Mouse (Mus musculus): ENCODE measurements around the gene Tssk3. TPM values are rescaled to one million over a fixed set of nuclear protein-coding genes. Genes with fewer than 3 reads are reported as not detected.

Tssk3 gene
- polyA plus RNA-seq, 1 experiment from 2014 or later = not detected

DNA sequence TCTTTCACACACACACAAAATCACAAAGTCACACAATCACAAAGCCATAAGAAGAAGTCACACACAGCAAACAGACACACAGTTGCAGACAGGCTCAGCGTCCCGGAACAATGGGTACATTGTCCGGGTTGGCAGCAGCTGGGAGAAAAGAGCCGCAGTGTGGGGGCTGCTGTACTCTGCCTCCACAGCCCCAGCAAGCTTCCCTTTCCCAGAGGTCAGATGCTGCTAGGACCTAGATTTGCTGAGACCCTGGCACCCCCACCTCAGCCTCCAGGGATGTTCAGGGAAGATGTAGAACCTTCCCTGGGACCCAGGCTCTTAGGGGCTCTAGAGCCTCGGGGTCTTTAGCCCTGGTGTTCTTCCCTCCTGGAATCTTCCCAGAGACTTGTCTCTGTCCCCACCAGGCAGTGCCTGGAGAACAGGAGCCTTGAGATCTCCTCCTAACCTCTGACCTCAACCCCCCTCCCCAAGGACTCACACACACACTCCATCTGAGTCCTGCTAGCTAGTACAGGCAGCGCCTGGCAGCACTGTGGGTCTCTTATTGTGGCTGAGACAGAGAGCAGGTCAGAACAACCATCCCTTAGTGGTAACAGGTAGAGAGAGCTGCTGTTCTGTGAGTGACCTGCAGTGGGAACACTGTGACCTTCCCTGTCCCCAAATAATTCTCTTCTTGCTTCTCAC, 20.7 kb upstream of the Tssk3 start:
- CTCF ChIA-PET = no interaction called here
- in situ Hi-C loops (cut with MboI; ENCODE audit: low pct_unique_long_range_greater_than_20kb) = no loop called here
- ATAC-seq = no peak

DNA sequence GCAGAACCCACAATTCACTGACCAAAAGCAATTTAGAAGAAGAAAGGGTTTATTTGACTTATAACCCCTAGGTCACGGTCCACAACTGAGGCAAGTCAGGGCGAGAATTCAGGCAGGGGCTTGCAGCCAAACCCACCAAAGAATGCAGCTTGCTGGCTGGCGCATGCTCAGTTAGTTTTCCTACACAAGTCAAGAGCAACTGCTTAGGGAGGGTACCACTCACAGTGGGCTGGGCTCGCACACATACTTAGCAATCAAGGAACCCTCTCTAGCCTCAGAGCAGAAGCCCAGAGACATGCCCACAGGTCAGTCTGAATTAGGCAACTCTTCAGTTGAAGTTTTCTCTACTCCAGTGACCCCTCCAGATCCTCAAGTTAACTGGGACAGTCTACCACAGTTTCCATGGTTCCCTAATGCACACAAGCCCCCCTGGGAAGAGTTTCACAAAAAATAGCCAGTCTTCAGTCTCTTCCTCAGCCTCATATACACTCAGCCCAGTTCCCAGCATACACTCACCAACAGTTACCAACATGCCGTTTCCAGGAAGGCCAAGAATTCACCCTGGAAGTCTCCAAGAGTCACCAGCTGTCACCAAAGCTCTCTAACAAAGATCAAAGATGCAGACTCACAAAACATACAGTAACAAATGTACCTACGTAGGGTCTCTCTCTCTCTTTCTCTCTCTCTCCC, 20.0 kb upstream of the Tssk3 start:
- no peaks in the 10 kb centered on the region for H3K27me3 ChIP-seq
- no peak for TF ChIP-seq CTCF (IDR thresholded peaks at IDR 0.05)
- ATAC-seq = no peak
- DNase-seq (ENCODE audit: low read depth, low spot score) = no peak
- CTCF ChIA-PET = no interaction called here
- in situ Hi-C loops (cut with MboI; ENCODE audit: low pct_unique_long_range_greater_than_20kb) = no loop called here
- POLR2A ChIA-PET = no interaction called here

More for the DNA sequence above, 20.7 kb upstream of the Tssk3 start:
- H3K27me3 ChIP-seq = no peaks in the 10 kb centered on the region
- no peak for DNase-seq (ENCODE audit: low read depth, low spot score)
- no peak for TF ChIP-seq CTCF (IDR thresholded peaks at IDR 0.05)
- POLR2A ChIA-PET = no interaction called here

DNA sequence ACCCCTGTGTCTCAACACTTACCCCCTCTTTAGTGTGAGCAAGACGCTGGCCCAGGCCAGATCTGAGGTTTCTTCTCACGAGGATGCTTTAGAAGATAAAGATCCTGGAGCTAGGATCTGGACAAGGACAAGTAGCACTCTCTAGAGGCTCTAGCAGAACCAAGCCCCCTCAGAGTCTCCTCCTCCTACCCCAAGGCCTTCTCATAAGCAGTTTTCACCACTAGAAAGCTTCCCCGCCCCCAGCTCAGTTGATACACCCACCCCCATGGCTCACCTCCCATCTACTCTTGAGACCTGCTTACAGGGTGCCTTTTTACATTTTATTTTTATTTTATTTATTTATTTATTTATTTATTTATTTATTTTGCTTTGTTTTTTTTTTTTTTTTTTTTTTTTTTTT, 18.8 kb upstream of the Tssk3 start:
- POLR2A ChIA-PET = no interaction called here
- DNase-seq (ENCODE audit: low read depth, low spot score) = no peak
- no peaks in the 10 kb centered on the region for H3K27me3 ChIP-seq
- in situ Hi-C loops (cut with MboI; ENCODE audit: low pct_unique_long_range_greater_than_20kb) = no loop called here
- TF ChIP-seq CTCF (IDR thresholded peaks at IDR 0.05) = no peak
- CTCF ChIA-PET = no interaction called here
- no peak for ATAC-seq

DNA sequence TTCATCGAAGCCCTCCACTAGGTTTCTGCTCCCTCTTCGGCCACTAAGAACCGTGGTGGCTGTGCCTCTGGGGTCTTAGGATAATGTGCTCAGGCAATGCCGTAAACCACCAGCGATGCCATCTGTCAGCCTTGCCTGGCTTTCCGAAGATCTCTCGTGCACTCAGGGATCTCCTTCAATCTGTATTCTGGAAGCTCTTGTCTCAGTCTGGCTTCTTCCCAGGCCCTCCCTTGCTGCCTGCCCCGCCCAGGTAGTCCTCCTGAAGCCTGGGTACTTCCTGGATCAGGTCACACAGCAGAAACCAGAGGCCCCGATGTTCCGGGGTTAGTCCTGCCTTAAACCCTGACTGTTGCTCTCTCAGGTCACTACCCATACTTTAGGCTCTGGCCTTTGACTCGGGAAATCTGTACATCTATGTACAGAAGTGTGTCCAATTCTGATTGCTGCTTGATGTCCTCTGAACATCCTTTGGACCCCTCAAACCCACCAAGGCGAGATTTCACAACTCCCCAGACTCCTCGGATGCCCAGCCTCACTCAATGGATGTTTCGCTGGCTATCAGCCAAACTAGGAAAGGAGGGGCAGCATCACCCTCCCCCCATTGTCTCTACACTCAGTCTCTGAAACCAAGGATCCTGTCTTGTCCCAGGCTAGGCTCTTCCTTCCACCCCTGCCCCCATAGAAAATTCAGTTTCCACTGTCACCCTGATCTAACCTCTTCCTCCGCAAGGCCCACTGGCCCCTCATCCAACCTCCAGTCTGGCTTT, 18.2 kb upstream of the Tssk3 start:
- POLR2A ChIA-PET = no interaction called here
- CTCF ChIA-PET = no interaction called here
- in situ Hi-C loops (cut with MboI; ENCODE audit: low pct_unique_long_range_greater_than_20kb) = no loop called here

DNA sequence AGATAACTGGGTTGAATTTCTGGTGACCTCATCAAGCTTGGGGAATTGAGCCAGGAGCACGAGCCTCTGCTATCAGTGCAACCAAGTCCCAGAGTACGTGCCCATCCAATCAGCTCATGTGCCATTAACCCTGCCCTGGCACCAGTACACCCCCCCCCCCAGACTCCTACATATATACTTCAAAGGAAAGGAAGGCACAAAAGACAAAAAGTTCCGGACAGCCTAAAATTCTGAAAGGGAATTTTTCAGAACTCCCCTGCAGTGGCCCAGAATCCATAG, 17.4 kb upstream of the Tssk3 start:
- CTCF ChIA-PET = no interaction called here
- TF ChIP-seq CTCF (IDR thresholded peaks at IDR 0.05) = no peak

More for the DNA sequence above, 18.2 kb upstream of the Tssk3 start:
- no peaks in the 10 kb centered on the region for H3K27me3 ChIP-seq
- DNase-seq (ENCODE audit: low read depth, low spot score) (no peak), ATAC-seq (no peak)
- TF ChIP-seq CTCF (IDR thresholded peaks at IDR 0.05) = no peak

DNA sequence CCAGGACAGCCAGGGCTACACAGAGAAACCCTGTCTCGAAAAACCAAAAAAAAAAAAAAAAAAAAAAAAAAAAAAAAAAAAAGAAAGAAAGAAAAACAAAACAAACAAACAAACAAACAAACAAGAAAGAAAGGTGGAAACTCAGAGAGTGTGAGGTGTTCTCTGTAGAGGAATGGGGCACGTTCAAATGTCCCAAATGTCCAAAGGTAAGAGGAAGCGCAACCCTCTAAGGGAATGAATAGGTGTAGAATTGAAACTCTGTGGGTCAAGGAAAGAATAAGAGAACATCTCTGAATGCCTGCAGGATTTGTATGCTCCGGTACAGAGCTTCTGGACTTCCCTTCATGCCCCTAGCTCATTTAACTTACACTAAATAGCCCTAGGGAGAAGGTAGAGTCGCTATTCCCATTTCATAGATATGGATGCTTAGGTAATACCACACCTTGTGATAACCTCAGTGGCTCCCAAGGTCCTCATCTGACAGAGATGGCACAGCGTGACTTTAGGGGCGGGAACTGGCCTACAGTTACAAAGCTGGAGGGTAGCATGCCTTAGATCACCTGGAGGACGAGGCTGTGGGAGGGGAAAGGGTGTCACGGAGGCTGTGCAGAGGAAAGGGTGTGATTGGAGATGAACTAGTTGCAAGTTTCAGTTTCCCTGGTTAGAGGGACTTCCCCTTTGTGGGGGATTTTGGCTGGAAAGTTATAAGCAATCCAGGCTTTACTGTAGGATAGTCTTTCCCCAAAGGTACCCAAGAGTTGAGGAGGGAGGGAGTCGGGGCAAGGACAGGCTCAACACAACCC, 16.8 kb upstream of the Tssk3 start:
- CTCF ChIA-PET = no interaction called here
- in situ Hi-C loops (cut with MboI; ENCODE audit: low pct_unique_long_range_greater_than_20kb) = no loop called here
- no peaks in the 10 kb centered on the region for H3K27me3 ChIP-seq
- POLR2A ChIA-PET = no interaction called here
- DNase-seq (ENCODE audit: low read depth, low spot score) (no peak), ATAC-seq (no peak)
- TF ChIP-seq CTCF (IDR thresholded peaks at IDR 0.05) = no peak

More for the DNA sequence above, 17.4 kb upstream of the Tssk3 start:
- POLR2A ChIA-PET = no interaction called here
- no peaks in the 10 kb centered on the region for H3K27me3 ChIP-seq
- ATAC-seq (no peak), DNase-seq (ENCODE audit: low read depth, low spot score) (no peak)
- in situ Hi-C loops (cut with MboI; ENCODE audit: low pct_unique_long_range_greater_than_20kb) = no loop called here

DNA sequence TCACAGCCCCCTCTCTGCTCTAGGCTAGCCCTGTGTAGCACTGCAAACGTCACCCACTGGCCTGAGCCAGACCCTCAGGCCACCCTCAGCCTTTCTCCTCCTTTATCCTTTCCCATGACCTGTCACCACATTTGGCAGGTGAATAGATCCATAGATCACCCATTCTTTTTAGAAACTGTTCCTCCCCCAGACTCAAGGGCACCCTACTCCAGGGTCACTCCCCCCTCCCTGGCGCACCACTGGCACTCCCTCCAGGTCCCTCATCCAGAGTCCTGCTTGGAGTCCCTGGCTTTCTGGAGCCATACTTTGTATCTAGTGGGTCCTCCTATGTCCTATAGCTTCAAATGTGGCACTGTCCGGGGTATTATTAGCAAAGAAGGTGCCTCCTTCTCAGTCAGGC, 14.7 kb upstream of the Tssk3 start:
- in situ Hi-C loops (cut with MboI; ENCODE audit: low pct_unique_long_range_greater_than_20kb) = no loop called here
- POLR2A ChIA-PET = no interaction called here
- no peaks in the 10 kb centered on the region for H3K27me3 ChIP-seq
- CTCF ChIA-PET = no interaction called here
- no peak for DNase-seq (ENCODE audit: low read depth, low spot score)
- TF ChIP-seq CTCF (IDR thresholded peaks at IDR 0.05) = no peak
- ATAC-seq = no peak

DNA sequence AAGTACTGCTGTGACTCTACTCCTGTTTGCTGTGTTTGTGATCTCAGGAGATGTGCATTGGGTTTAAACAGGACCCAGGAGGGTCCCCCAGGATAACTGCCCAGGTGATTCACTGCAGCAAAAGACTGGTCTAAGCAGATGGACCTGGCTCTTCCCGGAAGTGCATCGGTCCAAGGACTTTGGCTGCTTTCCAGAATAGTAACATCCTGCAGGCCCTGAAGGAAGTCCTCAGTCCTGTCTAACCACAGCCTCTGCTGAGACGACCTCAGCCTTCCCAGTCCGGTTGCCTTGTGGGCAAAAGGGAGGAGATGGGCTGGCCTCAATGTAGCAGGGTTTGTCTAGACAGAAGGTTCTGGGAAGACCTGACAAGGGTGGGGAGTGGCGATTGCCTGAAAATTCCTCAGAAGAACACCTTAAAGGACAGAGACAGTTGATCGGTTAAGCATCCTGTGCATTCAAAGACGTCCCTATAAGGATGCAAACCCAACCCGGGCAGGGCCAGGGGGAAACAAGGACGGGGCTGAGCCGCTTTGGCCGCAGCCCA, 12.2 kb upstream of the Tssk3 start:
- H3K27me3 ChIP-seq = no peaks in the 10 kb centered on the region
- ATAC-seq (no peak), DNase-seq (ENCODE audit: low read depth, low spot score) (no peak)
- ChIA-PET POLR2A (no interaction called here), CTCF (no interaction called here)
- in situ Hi-C loops (cut with MboI; ENCODE audit: low pct_unique_long_range_greater_than_20kb) = no loop called here
- no peak for TF ChIP-seq CTCF (IDR thresholded peaks at IDR 0.05)

DNA sequence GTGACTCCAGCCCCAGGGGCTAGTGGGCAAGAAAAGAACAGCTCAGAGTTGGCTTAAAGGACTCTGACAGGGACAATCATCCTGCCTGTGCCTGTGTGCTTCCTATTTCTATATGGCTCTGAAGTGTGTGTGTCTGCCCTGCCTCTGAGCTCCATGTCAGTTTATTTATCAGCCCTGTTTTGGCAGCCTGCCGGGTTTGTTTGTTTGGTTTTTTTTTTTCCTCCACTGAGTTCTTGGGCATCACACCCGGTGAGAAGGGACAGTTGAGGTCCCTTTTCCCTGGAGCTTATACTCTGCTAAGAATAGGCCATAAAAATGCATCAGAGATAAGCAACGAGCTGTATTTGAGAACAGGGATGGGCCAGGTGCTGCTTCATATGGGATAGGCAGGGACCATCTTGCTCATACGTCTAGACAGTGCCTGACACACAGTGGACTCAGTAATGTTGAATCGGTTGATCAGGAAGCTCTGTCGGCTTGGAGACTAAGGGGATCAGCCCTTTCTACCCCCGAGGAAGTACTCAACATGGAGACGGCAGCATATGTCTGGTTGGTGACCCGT, 11.6 kb upstream of the Tssk3 start:
- in situ Hi-C loops (cut with MboI; ENCODE audit: low pct_unique_long_range_greater_than_20kb) = no loop called here
- no peaks in the 10 kb centered on the region for H3K27me3 ChIP-seq
- DNase-seq (ENCODE audit: low read depth, low spot score) (no peak), ATAC-seq (no peak)
- TF ChIP-seq CTCF (IDR thresholded peaks at IDR 0.05) = no peak
- CTCF ChIA-PET = no interaction called here
- POLR2A ChIA-PET = no interaction called here
